Mouse (Mus musculus) embryo, embryonic 11 days (tissue): ENCODE results near the gene Epha6.

ENCODE experiments used
- DNase-seq: peaks from one replicate; pipeline ENCODE4 v3.0.0-alpha.2; 2015

The Epha6 gene

GRCm38 (mm10) chr16:59639102-59639691 is 966.1 kb downstream of the Epha6 start, which contains the start of gene Arl6:
TSS of gene Arl6 (minus strand) at chr16:59639391.
- peak; percentile 97 for DNase-seq

GRCm38 (mm10) chr16:59634598-59634997 is 970.7 kb downstream of the Epha6 start:
- no peak for DNase-seq

- DNase-seq, result no peak
Measured at GRCm38 (mm10) chr16:59621554-59621953, 983.8 kb downstream of the Epha6 start.

GRCm38 (mm10) chr16:59617167-59617566 is 988.2 kb downstream of the Epha6 start:
- DNase-seq, result peak; percentile 63

- DNase-seq, result no peak
Measured at GRCm38 (mm10) chr16:59615675-59616074, 989.7 kb downstream of the Epha6 start.

GRCm38 (mm10) chr16:59610750-59611149 is 994.6 kb downstream of the Epha6 start:
- no peak for DNase-seq

GRCm38 (mm10) chr16:59604078-59604781 is 1001.1 kb downstream of the Epha6 start:
- DNase-seq, result peak; percentile 53
